Mouse (Mus musculus): ENCODE data around the gene Slc32a1. TPM values are rescaled to one million over a fixed set of nuclear protein-coding genes. Genes with fewer than 3 reads are reported as not detected.

Gene Slc32a1
- polyA plus RNA-seq, 1 experiment from 2014 or later: 11.6 TPM

- no peaks in the 10 kb centered on the region for H3K36me3 ChIP-seq
- H3K9me3 ChIP-seq: no peaks in the 10 kb centered on the region
- peaks cover 38% of the 10 kb centered on the region for H3K4me1 ChIP-seq (replicated peaks)
- H3K4me2 ChIP-seq: peak overlapping the region; percentile 54
- peak overlapping the region; percentile 55; the same call in 1 of the 2 replicates for H3K9ac ChIP-seq
- H3K27me3 ChIP-seq: peaks cover 50% of the 10 kb centered on the region
- peak overlapping the region; percentile 92 for H3K27ac ChIP-seq (replicated peaks)
- 3% methylated on average over 53 of the region's 53 CpGs for WGBS
- peak; percentile 23; the same call in 1 of the 2 replicates for ATAC-seq (ENCODE audit: low FRiP score, low read depth)
- peak overlapping the region; percentile 46 for H3K4me3 ChIP-seq
Measured at GRCm38 (mm10) chr2:158613541-158614417, 3.2 kb downstream of the Slc32a1 start.

DNA sequence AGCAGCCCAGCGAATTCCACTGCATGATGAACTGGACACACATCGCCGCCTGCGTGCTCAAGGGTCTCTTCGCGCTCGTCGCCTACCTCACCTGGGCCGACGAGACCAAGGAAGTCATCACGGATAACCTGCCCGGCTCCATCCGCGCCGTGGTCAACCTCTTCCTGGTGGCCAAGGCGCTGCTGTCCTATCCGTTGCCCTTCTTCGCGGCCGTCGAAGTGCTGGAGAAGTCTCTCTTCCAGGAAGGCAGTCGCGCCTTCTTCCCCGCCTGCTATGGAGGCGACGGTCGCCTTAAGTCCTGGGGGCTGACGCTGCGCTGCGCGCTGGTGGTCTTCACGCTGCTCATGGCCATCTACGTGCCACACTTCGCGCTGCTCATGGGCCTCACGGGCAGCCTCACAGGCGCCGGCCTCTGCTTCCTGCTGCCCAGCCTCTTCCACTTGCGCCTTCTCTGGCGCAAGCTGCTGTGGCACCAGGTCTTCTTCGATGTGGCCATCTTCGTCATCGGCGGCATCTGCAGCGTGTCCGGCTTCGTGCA is 3.9 kb downstream of the Slc32a1 start:
- H3K27ac ChIP-seq (replicated peaks): peak overlapping the region; percentile 80
- peak overlapping the region; percentile 54 for H3K4me2 ChIP-seq
- H3K9me3 ChIP-seq: no peaks in the 10 kb centered on the region
- peaks cover 38% of the 10 kb centered on the region for H3K4me1 ChIP-seq (replicated peaks)
- ATAC-seq (ENCODE audit: low FRiP score, low read depth): no peak
- 2% methylated on average over 47 of the region's 47 CpGs for WGBS
- peak overlapping the region; percentile 46 for H3K4me3 ChIP-seq
- H3K27me3 ChIP-seq: peaks cover 45% of the 10 kb centered on the region
- H3K9ac ChIP-seq: 0 out of 2 replicates have a peak overlapping the region, but pooled peaks have one; percentile 55
- H3K36me3 ChIP-seq: no peaks in the 10 kb centered on the region

GRCm38 (mm10) chr2:158615161-158615680 is 4.7 kb downstream of the Slc32a1 start:
- H3K36me3 ChIP-seq: no peaks in the 10 kb centered on the region
- H3K27ac ChIP-seq (replicated peaks): peak overlapping the region; percentile 80
- peak overlapping the region; percentile 54 for H3K4me2 ChIP-seq
- ATAC-seq (ENCODE audit: low FRiP score, low read depth): no peak
- peak overlapping the region; percentile 55 for H3K9ac ChIP-seq
- H3K27me3 ChIP-seq: peaks cover 40% of the 10 kb centered on the region
- H3K4me1 ChIP-seq (replicated peaks): peaks cover 34% of the 10 kb centered on the region
- 1% methylated on average over 24 of the region's 24 CpGs for WGBS
- H3K4me3 ChIP-seq: peak overlapping the region; percentile 46
- H3K9me3 ChIP-seq: no peaks in the 10 kb centered on the region

- Histone ChIP-seq H3K9ac (peak overlapping the region; percentile 55), H3K4me2 (peak overlapping the region; percentile 54), H3K36me3 (no peaks in the 10 kb centered on the region), H3K4me1 (replicated peaks) (peaks cover 33% of the 10 kb centered on the region), H3K9me3 (no peaks in the 10 kb centered on the region), H3K27me3 (peaks cover 40% of the 10 kb centered on the region), H3K27ac (replicated peaks) (peak overlapping the region; percentile 80), H3K4me3 (peak overlapping the region; percentile 46)
- 2% methylated on average over 13 of the region's 13 CpGs for WGBS
- no peak for ATAC-seq (ENCODE audit: low FRiP score, low read depth)
Measured at GRCm38 (mm10) chr2:158615702-158616101, 5.1 kb downstream of the Slc32a1 start.

DNA sequence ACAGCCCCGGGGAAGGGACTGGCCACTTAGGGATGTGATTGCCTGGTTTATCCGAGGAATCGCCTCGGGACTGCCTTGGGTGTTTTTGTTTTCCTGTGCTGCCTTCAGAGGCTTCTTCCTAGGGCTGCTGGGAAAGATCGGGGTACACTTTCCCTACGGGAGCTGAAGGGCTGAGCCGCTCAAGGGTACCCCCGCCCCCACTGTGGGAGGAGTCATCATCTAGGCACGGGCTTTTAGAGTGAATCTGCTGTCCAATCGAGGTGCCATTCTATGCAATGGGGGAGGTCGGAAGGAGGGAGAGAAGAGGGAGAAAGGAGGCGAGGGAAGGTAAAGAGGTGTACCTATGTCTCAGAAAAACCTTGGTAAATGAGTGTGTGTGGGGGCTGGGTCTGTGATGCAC is 5.7 kb downstream of the Slc32a1 start:
- Histone ChIP-seq H3K9me3 (no peaks in the 10 kb centered on the region), H3K4me2 (peak overlapping the region; percentile 54), H3K4me1 (replicated peaks) (peaks cover 27% of the 10 kb centered on the region), H3K9ac (peak overlapping the region; percentile 55), H3K36me3 (no peaks in the 10 kb centered on the region), H3K27ac (replicated peaks) (peak overlapping the region; percentile 80), H3K27me3 (peaks cover 40% of the 10 kb centered on the region; the same call in 1 of the 2 replicates), H3K4me3 (peak overlapping the region; percentile 46)
- WGBS: 0% methylated on average over 12 of the region's 12 CpGs
- ATAC-seq (ENCODE audit: low FRiP score, low read depth): peak; percentile 75; the same call in 1 of the 2 replicates

DNA sequence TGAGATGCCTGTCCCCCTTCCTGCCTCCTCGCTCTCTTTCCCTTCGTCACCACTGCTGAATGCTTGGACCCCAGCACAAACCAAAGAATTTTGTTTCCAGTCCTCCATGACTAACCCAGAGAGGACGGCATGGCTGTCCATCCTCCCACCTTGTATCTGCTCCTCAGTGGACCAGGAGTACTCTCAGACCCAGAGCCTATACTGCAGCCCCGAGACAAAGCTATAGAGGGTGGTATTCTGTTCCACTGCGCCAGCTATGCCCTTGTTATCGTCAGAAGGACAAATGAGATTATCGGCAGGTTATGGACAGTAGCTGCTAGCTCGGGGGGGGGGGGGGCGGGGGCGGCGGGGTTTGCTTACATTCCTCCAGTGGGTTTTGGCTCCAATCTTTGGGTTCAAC is 6.2 kb downstream of the Slc32a1 start:
- Histone ChIP-seq H3K4me3 (peak overlapping the region; percentile 46), H3K4me1 (replicated peaks) (peaks cover 26% of the 10 kb centered on the region), H3K36me3 (no peaks in the 10 kb centered on the region), H3K9me3 (no peaks in the 10 kb centered on the region), H3K27me3 (peaks cover 35% of the 10 kb centered on the region; the same call in 1 of the 2 replicates), H3K4me2 (peak overlapping the region; percentile 54), H3K9ac (0 out of 2 replicates have a peak overlapping the region, but pooled peaks have one; percentile 55), H3K27ac (replicated peaks) (peak overlapping the region; percentile 80)
- ATAC-seq (ENCODE audit: low FRiP score, low read depth): no peak; the same call in 1 of the 2 replicates
- 8% methylated on average over 11 of the region's 11 CpGs for WGBS

- Histone ChIP-seq H3K4me1 (replicated peaks) (peaks cover 23% of the 10 kb centered on the region), H3K4me3 (peak within 1 kb of the TSS; percentile 78), H3K9ac (peak within 1 kb of the TSS; percentile 83), H3K36me3 (peaks cover 16% of the 10 kb centered on the region), H3K27me3 (peaks cover 7% of the 10 kb centered on the region; the same call in 1 of the 2 replicates), H3K27ac (replicated peaks) (peak within 1 kb of the TSS; percentile 92), H3K9me3 (no peaks in the 10 kb centered on the region), H3K4me2 (peak within 1 kb of the TSS; percentile 73)
- under 1% methylated on average over 39 of the region's 39 CpGs for WGBS
- ATAC-seq (ENCODE audit: low FRiP score, low read depth): peak; percentile 94
Measured at GRCm38 (mm10) chr2:158624718-158625222, 14.2 kb downstream of the Slc32a1 start, which contains the start of gene Actr5. Gene Actr5 (plus strand): TSS chr2:158624888.

DNA sequence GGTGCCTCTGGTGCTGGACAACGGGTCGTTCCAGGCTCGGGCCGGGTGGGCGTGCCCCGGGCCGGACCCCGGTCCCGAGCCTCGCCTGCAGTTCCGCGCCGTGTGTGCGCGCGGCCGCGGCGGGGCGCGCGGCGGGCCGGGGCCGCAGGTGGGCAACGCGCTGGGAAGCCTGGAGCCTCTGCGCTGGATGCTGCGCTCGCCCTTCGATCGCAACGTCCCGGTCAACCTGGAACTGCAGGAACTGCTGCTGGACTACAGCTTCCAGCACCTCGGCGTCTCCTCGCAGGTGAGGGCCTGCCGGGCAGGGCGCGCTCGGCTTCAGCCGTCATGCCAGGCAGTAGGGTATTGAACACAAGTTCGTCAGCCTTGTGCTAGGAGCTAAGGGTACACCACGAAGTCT is 14.7 kb downstream of the Slc32a1 start:
- under 1% methylated on average over 40 of the region's 44 CpGs for WGBS
- H3K4me3 ChIP-seq: peak overlapping the region; percentile 78
- H3K27me3 ChIP-seq: peaks cover 7% of the 10 kb centered on the region; the same call in 1 of the 2 replicates
- H3K9me3 ChIP-seq: no peaks in the 10 kb centered on the region
- H3K4me2 ChIP-seq: peak overlapping the region; percentile 73
- peaks cover 20% of the 10 kb centered on the region for H3K36me3 ChIP-seq
- peaks cover 23% of the 10 kb centered on the region for H3K4me1 ChIP-seq (replicated peaks)
- H3K9ac ChIP-seq: peak overlapping the region; percentile 83
- peak overlapping the region; percentile 92 for H3K27ac ChIP-seq (replicated peaks)
- no peak; the same call in none of the 2 replicates for ATAC-seq (ENCODE audit: low FRiP score, low read depth)

- Histone ChIP-seq H3K27me3 (peaks cover 3% of the 10 kb centered on the region; the same call in 1 of the 2 replicates), H3K4me1 (replicated peaks) (peaks cover 23% of the 10 kb centered on the region), H3K4me2 (peak overlapping the region; percentile 73), H3K9ac (peak overlapping the region; percentile 83), H3K9me3 (no peaks in the 10 kb centered on the region), H3K36me3 (peaks cover 20% of the 10 kb centered on the region), H3K4me3 (peak overlapping the region; percentile 78), H3K27ac (replicated peaks) (peak overlapping the region; percentile 92)
- 44% methylated on average over 8 of the region's 8 CpGs for WGBS
- ATAC-seq (ENCODE audit: low FRiP score, low read depth): no peak
Measured at GRCm38 (mm10) chr2:158625697-158626096, 15.1 kb downstream of the Slc32a1 start.

DNA sequence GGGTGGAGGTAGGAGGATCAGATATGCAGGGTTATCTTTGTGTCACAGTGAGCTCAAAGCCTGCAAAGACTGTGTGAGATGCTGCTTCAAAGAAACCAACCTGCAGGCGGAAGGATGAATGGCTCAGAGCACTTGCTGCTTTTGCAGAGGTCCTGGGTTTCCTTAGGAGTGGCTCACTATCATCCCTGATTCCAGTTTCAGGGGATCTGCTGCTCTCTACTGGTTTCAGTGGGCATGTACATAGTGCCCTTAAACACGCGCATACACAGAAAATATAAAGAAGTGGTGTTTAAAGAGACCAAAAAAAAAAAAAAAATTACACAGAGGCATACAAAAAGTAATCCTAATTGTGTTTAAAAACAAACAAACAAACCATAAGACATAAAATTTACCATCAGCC is 18.3 kb downstream of the Slc32a1 start:
- ATAC-seq (ENCODE audit: low FRiP score, low read depth): no peak
- Histone ChIP-seq H3K27me3 (no peaks in the 10 kb centered on the region), H3K4me3 (no peak overlapping the region), H3K4me1 (replicated peaks) (peaks cover 23% of the 10 kb centered on the region), H3K4me2 (no peak overlapping the region), H3K27ac (replicated peaks) (no peak overlapping the region), H3K36me3 (peaks cover 47% of the 10 kb centered on the region), H3K9me3 (no peaks in the 10 kb centered on the region), H3K9ac (no peak overlapping the region)
- 73% methylated on average over 3 of the region's 3 CpGs for WGBS

GRCm38 (mm10) chr2:158629414-158629813 is 18.8 kb downstream of the Slc32a1 start:
- Histone ChIP-seq H3K27me3 (no peaks in the 10 kb centered on the region), H3K4me3 (no peak overlapping the region), H3K36me3 (peaks cover 50% of the 10 kb centered on the region), H3K9ac (no peak overlapping the region), H3K4me1 (replicated peaks) (peaks cover 22% of the 10 kb centered on the region), H3K9me3 (no peaks in the 10 kb centered on the region), H3K4me2 (no peak overlapping the region), H3K27ac (replicated peaks) (peak overlapping the region; percentile 42; the same call in 1 of the 2 replicates)
- ATAC-seq (ENCODE audit: low FRiP score, low read depth): no peak
- 78% methylated on average over 1 of the region's 1 CpGs for WGBS
